Mouse (Mus musculus) A20 (cell line): Measurements from ENCODE around the gene Ass1.
A peak's percentile ranks its signal among the peaks of the same experiment; 100 is the strongest.

Experiments used
- DNase-seq: peaks from one replicate; pipeline ENCODE4 v3.0.0-alpha.2; 2011; ENCODE audit warnings: low read depth, low spot score

The Ass1 gene

DNA sequence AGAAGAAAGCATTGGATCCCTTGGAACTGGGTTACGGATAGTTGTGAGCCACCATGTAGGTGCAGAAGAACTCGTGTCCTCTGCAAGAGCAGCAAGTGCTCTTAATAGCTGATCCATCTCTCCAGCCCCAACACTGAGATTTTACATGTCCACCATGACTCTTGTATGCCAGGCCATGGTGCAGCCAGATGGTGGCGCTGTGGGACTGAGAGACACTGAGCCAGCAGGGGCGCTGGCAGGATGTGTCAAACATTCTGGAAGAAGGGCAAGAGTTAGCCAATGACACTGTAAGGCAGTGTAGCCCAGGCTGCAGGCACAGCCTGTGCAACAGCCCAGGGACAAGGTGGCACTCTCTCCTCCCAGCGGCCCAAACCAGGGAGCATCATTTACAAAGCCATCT is 14.2 kb downstream of the Ass1 start:
- DNase-seq, result peak; percentile 75

DNA sequence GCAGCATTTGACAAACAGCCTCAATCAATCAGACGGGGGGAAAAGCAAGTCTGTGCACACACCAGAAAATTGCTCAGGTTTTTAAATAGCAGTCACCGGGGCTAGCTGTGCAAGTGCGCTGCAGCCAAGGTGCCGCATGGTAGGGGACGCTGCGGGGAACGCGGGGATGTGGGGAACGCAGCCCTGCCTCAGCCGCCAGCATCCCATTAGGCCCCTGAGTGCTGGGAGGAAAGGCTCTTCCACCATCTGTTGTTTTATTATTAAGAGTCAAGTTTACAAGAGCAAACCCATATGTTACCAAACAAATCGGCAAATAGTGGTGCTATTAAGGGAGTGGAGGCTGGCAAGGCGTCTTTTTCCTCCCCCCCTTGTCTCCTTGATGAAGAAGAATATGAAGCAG is 19.2 kb downstream of the Ass1 start:
- DNase-seq, result no peak

DNA sequence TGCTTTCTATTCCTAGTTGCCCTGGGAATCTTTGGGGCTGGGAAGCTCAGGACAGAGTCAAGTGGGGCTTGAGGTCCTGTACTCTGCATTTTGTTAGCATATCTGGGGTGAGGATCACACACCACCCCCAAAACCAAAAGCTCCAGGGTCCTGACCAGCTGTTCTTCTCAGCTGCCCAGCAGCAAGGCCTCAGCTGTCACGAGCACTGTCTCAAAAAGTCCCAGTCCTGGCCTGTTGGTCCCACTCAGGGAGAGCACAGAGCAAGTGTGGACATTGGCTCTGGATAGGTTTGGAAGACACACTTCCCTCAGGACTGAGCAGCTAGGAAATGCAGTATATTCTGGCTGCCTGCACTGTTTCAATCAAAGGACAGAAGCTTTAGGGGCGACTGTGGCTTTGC is 20.5 kb downstream of the Ass1 start:
- no peak for DNase-seq

DNA sequence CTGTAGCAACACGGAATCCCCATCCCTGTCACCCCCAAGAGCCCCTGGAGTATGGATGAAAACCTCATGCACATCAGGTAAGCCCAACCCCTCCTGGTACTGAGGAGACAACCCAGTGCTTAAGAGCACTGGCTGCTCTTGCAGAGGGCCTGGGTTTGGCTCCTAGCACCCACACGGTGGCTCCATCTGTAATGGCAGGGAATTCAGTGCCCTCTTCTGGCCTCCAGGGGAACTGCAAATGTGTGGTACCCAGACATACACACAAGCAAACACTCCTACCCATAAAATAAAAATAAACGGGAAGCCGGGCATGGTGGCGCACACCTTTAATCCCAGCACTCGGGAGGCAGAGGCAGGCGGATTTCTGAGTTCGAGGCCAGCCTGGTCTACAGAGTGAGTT is 22.3 kb downstream of the Ass1 start:
- DNase-seq, result peak; percentile 19

DNA sequence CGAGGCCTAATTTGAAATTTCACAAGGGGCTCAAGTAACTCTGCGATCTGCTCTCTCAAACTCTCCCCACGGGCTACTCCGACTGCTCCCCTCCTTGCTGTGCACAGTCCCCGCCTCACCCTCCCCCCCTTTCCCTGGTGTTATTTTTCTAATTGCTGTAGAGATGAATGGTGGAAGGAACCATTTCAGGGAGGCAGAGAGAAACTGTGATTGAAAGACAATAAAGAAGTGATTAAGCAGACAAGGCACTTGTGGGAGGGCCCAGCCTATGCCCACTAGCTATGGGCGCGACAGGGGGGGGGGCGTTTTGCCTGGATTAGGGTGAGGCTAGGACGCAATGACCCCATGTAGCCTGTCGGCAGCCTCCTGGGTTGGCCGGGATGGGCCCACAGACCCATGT is 23.2 kb downstream of the Ass1 start:
- DNase-seq, result no peak

DNA sequence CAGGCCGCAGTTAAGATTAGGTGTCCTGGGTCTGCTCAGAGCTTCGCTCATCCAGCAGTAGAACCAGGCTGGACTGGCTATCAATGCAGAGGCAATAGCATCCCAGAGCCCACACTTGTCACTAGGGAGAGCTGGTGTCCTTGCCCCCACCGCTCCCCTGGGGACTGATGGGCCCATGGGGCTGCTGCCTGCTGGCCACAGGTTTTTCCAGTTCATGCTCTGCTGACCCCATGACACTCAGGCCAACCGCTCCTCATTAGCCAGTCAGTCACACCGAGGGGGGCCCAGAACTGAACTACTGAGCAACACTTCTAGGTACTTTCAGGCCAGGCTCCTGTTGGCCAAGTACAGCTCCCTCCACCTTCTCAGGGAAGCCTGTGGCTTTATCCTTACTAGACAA is 24.3 kb downstream of the Ass1 start:
- no peak for DNase-seq

DNA sequence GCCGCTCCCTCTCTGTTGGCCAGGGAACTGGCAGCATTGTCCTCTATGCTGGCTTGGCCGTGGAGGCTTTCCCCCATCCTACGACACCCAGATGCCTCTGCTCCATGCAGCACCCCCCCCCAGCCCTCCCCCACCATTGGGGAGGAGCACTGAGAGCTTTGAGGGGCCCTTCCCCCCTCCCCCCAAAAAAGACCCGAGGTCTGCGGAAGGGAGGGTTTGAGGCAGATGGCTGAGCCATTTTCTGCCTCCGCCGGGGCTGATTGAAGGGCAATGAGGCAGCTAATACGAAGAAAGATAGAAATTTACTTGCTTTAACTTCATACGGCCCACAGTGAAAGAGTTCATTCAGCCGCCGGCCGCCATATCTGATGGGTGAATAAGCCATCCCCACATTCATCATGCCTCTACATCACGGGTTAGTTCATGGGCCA is 25.1 kb downstream of the Ass1 start:
- no peak for DNase-seq

DNA sequence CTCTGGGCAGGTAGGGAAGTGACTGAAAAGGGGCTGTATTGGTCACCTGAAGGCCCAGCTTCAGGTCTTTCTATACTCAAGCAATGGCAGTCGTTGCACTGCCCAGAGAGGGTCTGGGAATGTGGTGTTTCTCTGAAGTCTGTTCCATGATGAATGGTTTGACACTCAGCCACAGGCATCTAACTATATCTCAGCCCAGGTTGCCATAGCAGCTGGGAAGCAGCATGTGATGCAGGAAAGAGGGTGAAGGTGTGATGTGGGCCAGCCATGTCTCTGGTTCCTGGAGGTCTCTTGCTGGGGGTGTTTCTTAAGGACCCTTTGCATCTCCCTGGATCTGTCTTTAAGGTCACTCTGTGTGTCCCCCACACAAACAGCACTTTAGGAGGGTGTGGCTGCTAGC is 26.1 kb downstream of the Ass1 start:
- DNase-seq, result no peak

DNA sequence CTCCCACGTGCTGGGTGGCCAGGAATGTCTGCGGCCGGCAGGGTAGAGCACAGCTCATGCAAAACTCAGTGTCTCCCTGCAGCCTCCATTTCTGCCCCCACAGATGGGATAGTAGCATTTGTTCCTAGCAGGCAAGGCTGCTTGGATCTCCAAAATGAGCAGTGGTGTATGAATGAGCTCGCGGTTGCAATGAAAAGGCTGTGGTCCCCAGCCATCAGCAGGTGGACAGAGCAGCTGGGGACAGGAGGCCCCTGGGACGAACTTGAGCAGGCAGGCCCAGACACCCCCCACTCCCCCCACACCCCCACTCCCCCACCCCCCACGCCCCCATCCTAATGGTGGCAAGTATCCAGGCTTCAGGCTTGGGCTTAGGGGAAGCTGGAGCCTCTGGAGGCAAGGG is 27.1 kb downstream of the Ass1 start:
- DNase-seq, result no peak

DNA sequence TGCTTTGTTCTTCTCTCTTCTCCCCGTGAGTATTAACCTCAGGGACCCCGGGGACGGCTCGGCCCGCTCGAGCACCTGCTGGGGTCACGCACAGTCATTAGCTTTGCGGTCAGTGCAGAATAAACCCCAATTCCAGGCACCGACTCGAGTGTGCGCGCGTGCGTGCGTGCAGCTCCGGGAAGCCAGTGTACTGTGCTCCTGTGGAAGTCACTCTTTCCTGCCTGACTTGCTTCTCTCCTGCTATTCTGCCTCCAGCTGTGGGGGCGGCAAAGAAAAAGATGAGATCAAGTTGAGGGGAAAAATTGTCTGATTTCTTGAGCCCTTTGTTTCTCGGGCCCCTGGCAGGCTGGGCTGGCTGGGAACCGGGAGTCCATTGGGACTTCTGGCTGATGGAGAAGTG is 27.6 kb downstream of the Ass1 start:
- DNase-seq, result no peak

DNA sequence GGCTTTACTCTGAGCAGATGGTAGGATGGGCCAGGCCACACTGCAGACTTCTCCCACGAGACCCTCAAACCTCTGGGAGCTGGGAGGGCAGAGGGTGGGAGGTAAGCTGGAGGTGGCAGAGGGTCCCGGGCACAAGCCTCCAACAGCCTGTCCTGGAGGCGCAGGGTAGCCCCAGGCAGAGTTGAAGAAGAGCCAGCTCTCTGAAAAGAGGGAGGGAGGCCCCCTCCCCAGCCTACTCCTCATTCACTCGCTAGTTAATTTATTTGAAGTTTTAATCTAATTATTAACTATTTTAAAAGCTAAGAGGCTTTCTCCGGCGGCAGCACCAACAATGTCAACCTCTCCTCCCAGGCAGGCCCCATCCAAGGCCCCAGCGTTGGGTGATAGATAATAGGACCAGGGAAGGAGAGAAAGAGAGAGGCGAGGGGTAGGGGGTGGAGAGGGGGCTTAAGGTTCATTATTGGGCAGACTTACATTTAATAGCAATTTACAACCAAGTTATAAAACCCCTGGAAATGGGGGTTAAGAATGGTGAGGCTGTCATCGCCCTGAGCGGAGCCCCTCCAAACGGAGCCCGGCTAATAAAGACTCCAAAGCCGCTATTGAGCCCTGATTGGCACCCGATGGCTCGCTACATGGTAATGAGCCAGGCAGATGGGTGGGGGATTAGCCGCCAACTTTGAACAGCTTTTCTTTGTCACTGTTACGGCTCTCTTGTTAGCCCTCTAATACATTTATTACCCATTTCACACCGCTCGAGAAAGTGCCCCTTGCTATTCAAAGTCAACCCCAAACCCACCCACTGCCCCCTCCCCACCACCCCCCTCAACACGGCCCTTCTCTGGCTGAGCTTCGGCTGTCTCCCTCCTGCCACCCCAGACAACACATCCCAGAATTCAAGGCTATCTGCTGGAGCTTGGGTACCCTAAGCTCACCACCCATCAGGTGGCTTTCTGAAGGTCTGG is 29.6 kb downstream of the Ass1 start:
- no peak for DNase-seq

DNA sequence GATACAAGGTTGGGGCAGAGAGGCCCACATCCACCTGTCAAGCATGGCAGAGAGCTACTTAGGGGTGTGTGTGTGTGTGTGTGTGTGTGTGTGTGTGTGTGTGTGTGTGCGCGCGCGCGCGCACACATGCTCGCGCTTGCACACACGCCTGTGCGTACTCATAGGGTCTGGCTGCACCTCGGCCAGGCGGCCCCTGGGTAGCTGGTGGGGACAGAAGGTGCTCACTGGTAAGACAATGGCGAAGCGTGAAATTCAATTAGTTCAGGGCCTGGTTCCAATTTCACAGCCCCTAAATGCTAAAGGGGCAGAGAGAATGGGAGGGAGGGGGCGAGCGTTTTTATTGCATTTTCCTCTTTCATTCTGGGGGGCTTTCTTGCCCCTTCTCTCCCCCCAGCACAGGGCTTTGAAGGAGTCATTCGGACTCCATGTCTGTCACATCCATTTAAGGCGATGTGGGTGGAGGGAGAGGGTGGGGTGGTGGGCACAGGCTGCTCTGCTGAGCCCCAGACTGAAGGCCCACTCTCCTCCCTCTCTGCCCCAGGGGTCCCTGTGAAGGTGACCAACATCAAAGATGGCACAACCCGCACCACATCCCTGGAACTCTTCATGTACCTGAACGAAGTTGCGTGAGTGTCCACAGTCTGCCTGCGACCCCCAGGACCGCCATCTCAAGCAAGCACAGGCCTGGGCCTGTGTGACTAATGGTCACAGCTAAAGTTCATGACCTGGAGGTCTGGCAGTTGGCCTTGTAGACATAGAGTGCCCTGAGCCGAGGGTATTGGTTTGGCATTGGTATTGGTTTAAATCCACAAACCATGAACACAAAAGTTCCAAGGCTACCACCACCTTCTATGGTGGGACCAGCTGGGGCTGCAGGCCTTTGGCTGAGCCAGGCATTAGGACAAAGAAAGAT is 30.5 kb downstream of the Ass1 start:
- DNase-seq, result no peak

DNA sequence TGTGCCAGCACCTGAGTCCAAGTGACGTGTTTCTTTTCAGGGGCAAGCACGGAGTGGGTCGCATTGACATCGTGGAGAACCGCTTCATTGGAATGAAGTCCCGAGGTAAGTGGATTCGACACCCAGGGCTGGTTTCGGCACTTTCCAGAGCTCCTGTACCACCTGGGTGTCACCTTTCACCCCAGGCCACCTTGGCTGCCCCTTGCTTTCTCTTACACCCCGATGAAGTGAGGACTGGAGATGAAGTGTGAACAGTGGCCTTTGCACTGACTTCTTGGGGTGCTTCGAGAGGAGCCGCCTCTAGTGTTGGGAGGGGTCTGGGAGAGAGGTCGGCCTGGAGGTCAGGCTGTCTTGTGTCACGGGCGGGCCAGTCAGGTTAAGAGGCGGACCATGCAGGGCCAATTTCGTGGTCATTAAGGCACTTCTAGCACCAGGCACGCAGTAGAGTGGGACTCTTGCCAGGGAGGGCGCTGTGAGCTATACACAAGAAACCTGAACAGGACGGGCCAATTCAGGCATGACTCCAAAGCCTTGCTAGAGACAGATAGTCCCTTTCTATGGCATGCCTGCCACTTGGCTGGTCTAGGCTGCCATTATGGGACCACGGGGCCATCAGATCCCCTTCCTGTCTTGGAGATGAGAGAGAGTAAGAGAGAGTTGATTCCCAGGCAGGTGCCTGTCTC is 31.6 kb downstream of the Ass1 start:
- DNase-seq, result peak; percentile 31

DNA sequence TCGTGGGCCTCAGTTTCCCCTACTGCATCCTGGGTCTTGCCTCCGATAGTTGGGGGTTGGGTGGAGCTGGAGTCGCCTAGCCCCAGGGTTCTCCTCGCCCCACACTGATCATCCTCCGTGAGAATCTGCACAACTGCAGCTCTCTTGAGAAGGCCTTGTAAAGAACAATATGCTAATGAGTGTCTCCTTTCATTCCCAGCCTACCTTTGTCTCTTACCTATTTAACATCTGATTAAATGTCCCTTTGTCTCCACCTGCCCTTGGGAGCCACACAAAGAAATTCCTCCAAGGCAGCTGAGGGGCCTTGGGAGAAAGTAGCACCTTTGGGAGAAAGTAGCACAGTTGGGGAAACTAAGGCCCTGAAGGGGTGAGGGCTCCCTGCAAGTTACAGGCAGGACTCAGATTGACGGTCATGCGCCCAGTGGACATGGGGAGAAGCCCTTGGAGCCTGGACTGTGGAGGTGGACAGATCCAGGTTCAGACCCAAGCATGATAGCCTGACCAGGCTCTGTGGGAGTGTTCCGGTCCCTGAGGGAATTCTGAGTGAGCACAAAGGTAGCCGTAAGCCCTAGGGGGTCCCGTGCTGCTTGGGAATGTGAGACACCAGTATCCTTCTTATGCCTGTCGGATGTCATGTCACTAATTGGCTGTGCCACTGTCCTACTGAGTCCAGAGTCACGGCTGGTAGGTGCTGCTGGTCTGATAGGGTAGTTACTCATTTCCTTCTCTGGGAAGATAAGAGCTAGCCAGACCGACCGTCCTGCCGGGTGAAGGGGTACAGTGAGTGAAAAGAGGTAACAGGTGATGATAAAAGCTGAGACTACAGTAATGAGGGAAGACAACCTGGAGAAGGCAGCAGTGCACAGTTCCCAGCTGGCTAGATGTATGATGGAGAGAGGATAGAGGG is 32.9 kb downstream of the Ass1 start:
- no peak for DNase-seq

DNA sequence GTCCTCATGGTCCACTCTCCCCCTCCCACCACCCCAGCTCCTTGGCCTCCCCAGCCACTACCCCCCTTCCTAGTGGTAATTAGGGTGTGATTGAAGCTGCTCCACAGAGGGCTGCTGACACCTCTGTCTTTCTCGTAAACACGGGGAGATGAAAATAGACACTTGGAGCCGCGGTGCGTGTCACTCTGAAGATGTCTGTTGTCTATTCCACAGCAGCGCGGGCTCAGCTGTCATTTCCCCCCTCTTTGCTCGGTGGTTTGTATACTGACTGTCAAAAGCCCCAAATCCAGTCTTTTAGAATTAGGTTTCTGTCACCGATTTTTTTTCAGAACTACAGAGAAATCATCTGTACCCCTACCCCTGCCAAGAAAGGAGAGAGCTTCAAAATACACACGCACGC is 35.5 kb downstream of the Ass1 start:
- no peak for DNase-seq

DNA sequence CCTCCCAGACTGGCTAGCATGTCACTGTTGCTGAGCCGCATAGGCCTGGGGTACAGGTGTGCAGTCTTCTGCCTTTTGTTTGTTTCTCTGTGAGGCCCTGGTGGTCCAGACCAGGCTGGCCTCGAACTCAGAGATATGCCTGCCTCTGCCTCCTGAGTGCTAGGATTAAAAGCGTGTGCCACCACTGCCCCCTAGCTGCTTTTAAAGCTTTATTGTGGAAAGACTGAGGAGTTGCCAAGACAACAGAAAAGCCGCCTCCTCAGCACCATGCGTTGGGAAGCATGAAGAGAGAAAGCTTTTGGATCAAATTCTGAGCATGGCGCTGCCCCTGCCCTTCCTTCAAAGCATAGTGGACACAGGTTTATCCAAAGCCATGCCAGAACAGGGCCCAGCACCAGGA is 38.8 kb downstream of the Ass1 start:
- DNase-seq, result no peak

DNA sequence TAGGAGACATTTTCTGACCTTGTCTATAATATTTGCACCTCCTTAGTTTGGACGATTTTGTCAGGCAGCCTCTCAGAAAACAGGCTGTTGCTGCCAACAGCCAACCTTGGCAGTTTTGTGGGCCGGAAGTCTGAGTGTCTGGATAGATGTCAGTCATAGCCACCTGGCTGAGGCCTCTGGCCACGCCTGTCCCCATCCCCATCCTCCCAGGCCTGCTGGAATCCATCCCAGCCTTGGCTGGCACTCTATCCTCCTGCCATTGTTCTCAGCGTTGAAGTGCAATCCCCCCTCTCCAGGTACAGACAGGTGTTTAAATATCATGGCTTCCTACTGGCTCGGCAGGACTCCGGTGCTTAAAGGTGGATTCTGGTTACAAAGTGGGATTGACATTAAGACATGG is 41.3 kb downstream of the Ass1 start:
- DNase-seq, result no peak

DNA sequence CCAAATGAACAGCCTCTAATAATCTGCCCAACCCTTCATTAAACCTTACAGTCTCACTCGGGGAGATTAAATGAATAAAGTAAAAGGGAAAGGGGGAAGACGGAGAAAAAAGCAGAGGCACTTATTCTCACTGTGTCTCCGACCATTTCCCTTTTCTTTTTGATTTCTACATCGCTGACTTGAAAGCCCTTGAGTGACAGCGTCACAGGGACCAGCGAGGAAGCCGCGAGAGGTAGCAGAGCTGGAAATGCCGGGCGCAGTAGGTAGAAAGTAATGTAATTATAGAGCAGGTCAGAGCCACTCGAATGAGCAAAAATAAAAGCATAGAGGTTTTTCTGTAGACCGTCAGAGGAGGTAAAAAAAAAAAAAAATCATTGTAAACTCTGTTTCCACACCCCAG is 46.5 kb downstream of the Ass1 start:
- DNase-seq, result no peak

DNA sequence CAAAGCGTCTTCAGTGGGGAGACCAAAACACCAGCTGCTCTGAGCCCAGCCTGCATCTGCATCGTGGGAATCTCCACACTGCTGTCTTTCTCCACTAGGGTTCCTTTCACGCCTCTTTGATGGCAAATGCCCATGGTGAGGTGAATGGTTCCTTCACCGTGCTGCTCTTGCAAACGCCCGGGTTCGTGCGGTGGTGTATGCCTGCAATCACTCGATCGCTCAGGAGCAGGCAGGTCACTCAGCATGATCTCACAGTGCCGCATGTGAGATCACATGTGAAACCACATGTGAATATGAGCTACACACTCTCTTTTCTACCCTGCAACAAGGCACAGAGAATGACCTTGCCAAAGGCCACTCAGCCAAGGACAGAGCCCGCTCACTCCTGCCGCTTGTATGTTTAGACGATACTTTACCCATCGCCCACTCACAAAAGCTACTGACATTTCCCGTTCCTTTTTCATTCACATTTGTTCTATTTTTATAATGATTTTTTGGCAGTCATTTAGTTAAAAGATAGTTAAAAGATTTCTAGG is 51.9 kb downstream of the Ass1 start:
- no peak for DNase-seq

DNA sequence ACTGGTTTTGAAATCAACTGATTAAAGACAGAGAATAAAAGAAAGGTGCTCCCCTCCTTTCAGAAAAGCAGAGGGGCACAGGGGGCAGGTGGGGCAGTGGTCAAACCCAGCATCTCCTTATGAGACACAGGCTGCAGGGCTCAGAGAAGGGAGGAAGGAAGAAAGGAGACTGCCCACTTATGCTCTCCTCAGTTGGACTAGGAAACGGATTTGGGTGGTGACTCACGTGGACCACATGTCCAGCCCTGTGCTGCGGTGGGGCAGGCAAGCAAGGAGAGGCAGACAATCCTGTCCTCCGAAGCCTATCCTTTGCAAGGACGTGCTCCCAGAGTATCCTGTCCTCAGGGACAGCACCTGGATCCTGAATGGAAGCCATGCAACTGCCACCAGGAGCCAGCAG is 54.6 kb downstream of the Ass1 start:
- DNase-seq, result no peak

DNA sequence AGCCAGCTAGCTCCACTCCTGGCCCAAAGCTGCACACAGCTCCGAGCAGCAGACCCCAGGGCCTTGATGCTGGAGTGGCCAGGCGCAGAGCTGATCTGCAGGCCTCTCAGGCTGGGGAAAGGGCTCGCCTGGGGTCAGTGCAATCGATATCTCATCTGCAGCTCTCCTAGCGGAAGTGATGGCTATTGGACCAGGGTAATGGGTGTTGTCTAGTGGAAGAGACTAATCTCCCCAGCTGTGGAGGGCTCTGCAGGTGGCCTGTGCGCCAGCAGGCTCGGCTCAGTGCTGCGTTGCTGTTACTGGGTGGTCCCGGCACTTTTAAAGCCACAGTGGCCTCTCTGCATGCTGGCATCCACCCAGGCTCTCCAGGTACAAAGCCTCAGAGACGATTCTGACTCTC is 55.8 kb downstream of the Ass1 start:
- no peak for DNase-seq
